Mouse (Mus musculus): ENCODE results near the gene Gm11938.

Gene Gm11938

GRCm38 (mm10) chr11:99566530-99566929 lies 36.6 kb downstream of the Gm11938 start, which contains the start of gene Krtap3-1:
Gene Krtap3-1, minus strand, starts transcription at chr11:99566630.
- no peak for DNase-seq

- no peak for DNase-seq
These were observed 40.5 kb downstream of the Gm11938 start for GRCm38 (mm10) chr11:99562580-99562979.

- DNase-seq: no peak
These were observed 43.7 kb downstream of the Gm11938 start, which contains the start of gene Gm11939 for GRCm38 (mm10) chr11:99559366-99559765. Gene Gm11939, minus strand, starts transcription at chr11:99559466.

GRCm38 (mm10) chr11:99557976-99558745 lies 44.9 kb downstream of the Gm11938 start:
- DNase-seq: no peak

- DNase-seq: no peak
These were observed 46.4 kb downstream of the Gm11938 start, which contains the start of gene Krtap3-2 for GRCm38 (mm10) chr11:99556753-99557152. Gene Krtap3-2, minus strand, starts transcription at chr11:99556853.

- no peak for DNase-seq
These were observed 46.9 kb downstream of the Gm11938 start for GRCm38 (mm10) chr11:99556195-99556594.

Measured in kidney, postnatal 14 days (tissue).